Mouse (Mus musculus) liver, adult (tissue): ENCODE measurements around the gene Zfp607b.

Experiments used
- GATA4 ChIP-seq: IDR thresholded peaks from 2 replicates; pipeline ENCODE4 v1.6.1; 2014; ENCODE audit warnings: mild to moderate bottlenecking, low read length; ENCODE audit not compliant: insufficient replicate concordance

The Zfp607b gene

DNA sequence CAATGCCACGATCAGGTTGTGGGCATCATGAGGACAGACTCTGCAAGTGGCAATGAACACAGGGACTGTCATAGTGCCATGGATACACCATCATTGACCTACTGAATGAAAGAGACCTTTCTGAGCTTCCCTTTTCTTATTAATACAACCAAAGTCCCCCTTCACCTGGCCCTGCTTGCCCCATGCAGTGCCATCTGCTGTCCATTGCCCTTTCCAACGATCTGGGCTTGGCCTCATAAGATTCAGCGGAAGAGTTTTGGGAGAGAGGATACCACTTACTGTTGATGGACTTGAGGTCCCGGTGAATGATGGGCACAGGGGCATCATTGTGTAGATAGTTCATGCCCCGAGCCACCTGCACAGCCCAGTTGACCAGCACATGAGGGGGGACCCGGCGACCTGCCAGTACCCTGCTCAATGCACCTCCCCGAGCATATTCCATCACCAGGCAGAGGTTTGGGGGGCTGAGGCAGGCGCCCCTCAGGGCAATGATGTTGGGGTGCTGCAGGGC lies 16.0 kb upstream of the Zfp607b start:
- TF ChIP-seq GATA4, result no peak

DNA sequence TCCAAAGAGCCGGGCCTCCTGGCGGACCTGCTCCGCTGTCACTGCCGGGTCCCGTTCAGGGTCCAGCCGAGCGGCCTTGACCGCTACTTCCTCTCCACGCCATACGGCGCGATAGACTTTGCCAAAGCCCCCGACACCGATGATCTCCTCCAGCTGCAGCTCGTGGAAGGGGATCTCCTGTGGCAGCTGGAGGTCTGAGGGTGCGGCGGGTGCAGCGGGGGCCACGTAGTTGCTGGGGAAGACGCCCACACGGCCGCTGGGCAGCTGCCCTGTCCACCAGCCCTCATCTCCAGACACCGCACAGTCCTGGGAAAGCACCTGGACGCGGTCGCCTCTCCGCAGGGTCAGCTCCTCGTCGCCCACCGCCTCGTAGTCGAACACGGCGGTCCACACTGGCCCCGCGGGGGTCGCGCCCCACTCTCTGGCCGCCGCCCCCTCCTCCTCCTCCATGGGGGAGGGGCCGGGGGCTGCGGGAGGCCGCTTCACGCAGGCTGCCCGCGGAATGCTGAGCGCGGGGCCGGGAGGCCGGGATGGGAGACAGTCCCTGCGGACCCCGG lies 15.5 kb upstream of the Zfp607b start:
- TF ChIP-seq GATA4, result no peak

DNA sequence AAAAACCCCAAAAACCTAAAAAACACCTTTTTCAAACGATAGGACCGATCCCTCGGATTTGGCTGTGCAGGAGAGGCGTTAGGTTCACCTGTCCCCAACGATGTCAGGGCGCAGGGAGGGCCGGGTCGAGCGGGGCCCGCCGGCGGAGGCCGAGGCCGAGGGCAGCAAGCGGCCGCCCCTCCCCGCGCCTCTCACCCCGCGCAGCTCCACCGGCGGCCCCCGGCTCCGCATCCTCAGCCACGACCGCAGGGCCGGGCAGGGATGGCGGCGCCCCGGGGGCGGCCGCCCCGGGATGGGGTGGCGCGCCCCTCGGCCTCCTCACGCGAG lies 15.0 kb upstream of the Zfp607b start:
- no peak for TF ChIP-seq GATA4

DNA sequence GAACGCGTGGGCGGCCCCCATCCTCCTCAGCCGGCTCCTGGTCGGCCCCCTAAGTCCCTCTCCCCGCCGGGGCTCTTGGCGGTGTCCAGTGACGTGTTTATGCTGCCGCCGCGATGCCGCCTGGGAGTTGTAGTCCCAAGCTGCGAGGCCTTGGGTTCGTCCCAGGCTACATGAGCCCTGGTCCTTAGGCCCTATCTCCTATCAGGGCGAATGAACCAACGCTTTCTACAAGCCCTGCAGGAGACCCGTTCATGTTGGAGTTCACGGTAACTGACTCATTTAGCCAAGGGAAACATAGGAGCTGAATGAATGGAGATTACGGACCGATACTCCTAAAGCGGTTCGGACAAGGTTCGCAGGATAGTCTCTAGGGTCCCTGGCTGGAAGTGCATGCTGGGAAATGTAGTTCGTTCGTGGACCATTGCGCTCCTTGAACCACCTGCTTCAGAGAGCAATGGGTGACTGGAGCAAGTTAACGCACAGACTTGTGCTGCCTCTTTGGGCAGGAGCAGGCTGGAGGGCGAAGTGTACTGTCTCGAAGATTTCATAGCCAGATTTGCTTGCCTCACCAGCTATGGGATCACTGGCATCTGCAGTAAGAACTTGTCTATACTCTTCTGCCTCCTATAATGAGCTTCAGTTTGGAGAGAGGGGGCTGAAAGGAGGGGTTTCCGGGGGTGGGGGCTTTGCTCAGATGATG lies 14.5 kb upstream of the Zfp607b start, which contains the start of gene Map3k10:
TSS of gene Map3k10 (minus strand) at position 77 of the 700 bp plus-strand sequence.
- TF ChIP-seq GATA4, result peak; percentile 50; the same call in 1 of the 2 replicates

DNA sequence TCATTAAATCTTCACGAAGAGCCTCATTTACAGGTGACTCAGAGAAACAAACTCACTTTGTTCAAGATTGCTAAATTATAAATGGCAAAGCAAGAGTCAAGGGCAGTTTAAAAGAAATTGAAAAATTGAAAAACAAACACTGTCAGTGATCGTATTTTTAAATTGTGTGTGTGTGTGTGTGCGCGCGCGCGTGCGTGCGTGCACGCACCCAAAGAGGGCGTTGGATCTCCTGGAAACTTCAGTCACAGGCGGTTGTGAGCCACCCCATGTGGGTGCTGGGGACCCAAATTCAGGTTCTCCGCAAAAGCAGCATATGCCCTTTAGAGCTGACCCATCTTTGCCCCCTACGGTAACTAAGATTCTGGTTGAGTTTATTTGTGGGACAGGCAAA lies 13.9 kb upstream of the Zfp607b start:
- no peak for TF ChIP-seq GATA4

DNA sequence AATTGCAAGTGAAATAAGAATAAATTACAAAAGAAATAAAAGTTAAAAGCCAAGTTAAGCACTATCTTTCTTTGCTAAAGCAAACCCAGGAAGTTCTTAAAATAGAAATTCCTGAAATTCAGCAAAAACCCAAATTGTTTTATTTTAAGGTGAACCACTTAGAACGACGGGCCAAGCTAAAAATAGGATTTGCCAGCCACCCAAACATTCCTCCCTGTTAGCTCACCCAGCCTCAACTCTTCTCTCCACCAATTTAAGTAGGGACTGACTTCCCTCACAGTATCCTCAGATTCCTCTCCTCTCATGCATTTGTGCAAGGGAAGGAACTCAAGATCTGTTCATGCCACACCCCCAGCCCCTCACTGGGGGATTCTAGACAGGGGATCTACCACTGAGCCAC lies 5.9 kb upstream of the Zfp607b start:
- TF ChIP-seq GATA4, result no peak

DNA sequence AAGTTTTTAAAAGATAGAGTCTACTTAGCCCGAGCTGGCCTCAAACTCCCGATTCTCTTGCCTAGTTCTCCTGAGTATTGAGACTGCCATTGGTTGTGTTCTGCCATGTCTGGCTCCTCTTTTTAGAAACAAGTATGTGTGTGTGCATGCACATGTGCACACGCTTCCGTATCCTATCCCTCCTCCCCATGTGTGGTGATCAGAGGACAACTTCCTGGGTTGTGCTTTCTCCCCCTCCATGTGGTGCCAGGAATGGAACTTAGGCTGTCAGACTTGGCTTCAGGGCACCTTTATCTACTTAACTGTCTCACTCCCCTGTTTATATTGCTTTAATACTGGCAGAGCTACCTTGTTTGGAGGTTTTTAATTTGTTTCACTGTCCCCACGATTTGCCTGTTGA lies 3.9 kb upstream of the Zfp607b start:
- TF ChIP-seq GATA4, result no peak

DNA sequence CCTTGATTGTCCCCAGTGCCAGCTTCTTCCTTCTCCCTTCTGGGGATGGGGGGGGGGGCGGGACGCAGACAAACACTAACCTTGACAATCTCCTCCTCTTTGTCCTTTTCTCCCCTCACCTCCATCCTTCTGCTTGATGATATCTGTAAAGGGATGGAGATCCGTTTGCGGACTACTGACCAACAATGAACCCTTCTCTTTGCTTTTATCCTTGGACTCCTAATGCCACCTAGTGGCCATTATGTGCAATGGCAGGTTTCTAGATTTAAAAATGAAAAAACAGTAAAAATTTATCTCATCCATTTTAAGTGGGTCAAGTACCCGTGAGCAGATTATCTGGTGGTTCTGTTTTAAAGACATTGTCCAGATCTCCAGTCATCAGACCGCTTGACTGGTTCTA lies 3.5 kb upstream of the Zfp607b start:
- no peak for TF ChIP-seq GATA4

DNA sequence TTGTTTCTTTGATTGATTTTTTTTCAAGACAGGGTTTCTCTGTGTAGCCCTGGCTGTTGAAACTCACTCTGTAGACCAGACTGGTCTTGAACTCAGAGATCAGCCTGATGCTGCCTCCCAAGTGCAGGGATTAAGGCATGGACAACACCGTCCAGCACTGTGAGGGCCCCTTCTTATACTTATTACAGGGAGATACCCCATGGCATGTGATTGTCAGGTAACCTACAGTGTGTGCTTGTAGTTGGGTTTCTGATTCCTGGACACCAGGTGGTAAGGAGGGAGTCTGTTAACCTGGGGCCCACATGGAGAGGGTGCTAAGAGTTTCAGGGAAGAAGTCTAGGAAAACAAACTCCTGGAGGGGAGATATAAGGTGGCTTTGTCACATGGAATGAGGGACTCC lies 2.1 kb upstream of the Zfp607b start:
- no peak for TF ChIP-seq GATA4

DNA sequence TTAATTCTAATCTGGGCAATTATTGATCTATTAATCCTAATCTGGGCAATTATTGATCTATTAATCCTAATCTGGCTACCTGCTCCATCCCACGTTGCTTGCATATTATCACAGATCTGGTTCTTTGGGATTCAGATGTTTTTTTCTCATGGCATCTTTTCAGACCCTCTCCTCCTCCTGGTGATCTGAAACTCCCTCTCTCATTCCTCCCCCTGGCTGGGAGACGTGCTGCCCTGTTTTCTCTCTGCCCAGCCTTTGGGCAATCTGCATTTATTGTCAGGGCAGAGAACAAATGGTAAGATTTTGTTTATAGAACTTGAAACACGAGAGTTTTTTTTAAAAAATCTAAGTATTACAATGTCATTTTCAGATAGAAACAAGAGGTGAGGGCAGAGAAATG lies 1.3 kb upstream of the Zfp607b start:
- no peak for TF ChIP-seq GATA4

DNA sequence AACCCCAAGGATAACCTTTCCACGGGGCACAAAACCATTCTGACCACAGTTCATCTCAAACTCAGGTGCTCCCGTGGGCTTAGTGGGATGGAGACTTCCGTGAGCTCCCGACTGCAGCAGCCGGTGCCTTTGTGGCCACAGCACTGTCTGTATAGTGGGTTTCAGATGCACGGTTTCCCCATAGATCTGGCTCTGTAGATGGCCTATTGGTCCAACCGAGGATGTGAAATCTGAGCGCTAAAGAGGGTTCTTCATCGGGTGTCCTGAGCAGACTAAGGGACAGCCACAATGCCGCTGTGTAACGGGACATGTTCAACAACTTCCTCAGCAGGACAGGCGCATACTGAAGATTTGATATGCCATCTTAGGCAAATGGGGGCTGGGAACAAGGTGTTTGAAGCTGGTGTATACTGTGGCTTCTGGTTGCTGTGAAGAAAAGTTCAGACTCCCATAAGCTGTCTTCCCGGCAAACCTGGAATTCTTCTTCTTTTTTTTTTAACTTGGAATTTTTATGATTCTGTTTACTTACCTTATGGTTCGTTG lies 823 bp upstream of the Zfp607b start:
- TF ChIP-seq GATA4, result no peak

DNA sequence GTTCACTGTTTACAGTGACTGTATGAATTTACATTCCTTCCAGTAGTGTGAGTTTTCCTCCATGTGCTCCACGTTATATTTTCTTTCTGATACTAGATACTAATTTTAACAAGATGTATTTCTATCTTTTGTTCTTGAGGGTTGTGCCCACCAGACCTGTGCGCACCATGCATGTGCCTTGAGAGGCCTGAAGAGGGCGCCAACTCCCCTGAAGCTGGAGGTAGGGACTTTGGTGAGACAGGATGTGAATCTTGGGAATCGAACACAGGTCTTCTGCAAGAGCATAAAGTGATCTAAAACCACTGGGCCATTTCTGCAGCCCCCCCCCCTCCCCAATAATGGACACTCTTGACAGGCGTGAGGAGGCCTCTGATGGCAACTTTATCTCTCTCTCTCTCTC lies 1.9 kb downstream of the Zfp607b start:
- TF ChIP-seq GATA4, result no peak

DNA sequence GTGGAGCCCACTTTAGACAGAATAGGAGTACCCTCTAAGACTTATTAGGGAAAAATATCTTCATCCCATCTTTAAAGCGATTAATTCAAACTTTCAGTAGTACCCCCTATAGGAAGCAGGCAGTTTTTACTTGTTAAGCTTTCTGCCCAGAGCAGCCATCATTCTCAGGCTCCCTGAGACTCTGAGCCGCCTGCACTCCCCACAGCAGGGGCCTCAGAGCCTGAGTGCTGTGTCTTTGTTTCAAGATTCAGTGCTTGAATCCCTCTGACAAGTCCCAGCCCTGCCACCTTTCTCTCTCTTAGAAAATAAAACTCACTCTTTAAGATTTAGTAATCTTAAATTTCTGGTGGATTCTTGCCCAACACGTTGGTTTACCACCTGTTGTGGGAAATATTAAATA lies 7.6 kb downstream of the Zfp607b start:
- no peak for TF ChIP-seq GATA4

DNA sequence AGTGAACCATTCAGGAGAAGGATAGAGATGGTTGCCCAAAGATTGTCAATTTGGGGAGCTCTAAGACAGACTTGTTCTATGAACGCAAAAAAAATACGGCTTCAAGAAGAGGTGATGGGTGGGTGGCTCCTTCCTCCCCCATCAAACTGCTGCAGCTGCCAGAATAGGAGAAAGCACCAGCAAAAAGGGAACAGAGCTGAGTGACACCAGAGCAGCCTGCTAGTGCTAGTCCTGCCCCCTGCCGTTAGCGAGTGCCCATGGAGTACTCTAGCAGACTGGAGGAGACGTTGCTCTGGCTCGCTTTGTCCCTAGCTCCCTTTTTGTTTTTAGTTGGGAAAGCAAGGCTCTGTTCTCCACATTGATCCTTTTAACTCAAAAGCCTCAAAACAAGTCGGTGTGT lies 21.3 kb downstream of the Zfp607b start:
- no peak for TF ChIP-seq GATA4

DNA sequence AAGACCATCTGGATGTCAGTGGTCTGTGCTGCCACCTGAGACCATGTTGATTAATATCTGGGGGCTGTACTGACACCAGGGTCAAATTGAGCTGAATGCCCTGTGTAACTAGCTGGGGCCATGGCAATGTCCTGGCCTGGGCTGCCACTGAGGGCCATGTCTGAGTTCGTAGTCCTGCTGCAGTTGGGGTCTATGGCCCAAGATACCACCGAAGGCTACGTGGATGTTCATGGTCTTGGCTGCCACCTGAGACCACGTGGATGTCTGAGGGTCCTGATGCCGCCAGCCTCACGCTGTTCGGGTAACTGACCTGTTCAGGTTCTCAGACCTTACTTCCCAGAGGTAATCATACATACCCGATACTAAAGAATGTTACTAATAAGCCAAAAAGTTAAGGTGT lies 32.8 kb downstream of the Zfp607b start:
- TF ChIP-seq GATA4, result no peak
